Mouse (Mus musculus) lung, postnatal 0 days (tissue): ENCODE measurements around the gene Zfp69.

Experiments
- CTCF ChIP-seq: IDR thresholded peaks from 2 replicates; pipeline ENCODE4 v1.5.1; 2016; ENCODE audit warnings: antibody characterized with exemption, mild to moderate bottlenecking
- EP300 ChIP-seq: IDR thresholded peaks from 2 replicates; pipeline ENCODE4 v1.6.1; 2016; ENCODE audit warnings: antibody characterized with exemption, mild to moderate bottlenecking, control low read depth

GRCm38 (mm10) chr4:120895226-120895625 is 56.3 kb downstream of the Zfp69 start:
- no peak for TF ChIP-seq CTCF
- no peak for TF ChIP-seq EP300
